Mouse (Mus musculus): ENCODE data around the gene 2210408I21Rik. TPM values are rescaled to one million over a fixed set of nuclear protein-coding genes. Genes with fewer than 3 reads are reported as not detected.

2210408I21Rik gene
- polyA plus RNA-seq, 1 experiment from 2014 or later, result 9.9 TPM

GRCm38 (mm10) chr13:77295519-77295918 lies 160.2 kb downstream of the 2210408I21Rik start:
- Histone ChIP-seq H3K27me3 (no peaks in the 10 kb centered on the region), H3K4me3 (replicated peaks) (no peak overlapping the region), H3K9me3 (no peaks in the 10 kb centered on the region), H3K4me2 (replicated peaks) (no peak overlapping the region), H3K9ac (replicated peaks) (no peak overlapping the region), H3K36me3 (no peaks in the 10 kb centered on the region), H3K27ac (no peak overlapping the region), H3K4me1 (replicated peaks) (no peaks in the 10 kb centered on the region)
- no peak for ATAC-seq
- WGBS, result 88% methylated on average over 3 of the region's 3 CpGs

- H3K4me2 ChIP-seq (replicated peaks), result no peak overlapping the region
- WGBS, result 71% methylated on average over 1 of the region's 1 CpGs
- no peaks in the 10 kb centered on the region for H3K4me1 ChIP-seq (replicated peaks)
- no peaks in the 10 kb centered on the region for H3K9me3 ChIP-seq
- H3K9ac ChIP-seq (replicated peaks), result no peak overlapping the region
- no peaks in the 10 kb centered on the region for H3K36me3 ChIP-seq
- no peaks in the 10 kb centered on the region for H3K27me3 ChIP-seq
- ATAC-seq, result no peak
- H3K27ac ChIP-seq, result no peak overlapping the region
- no peak overlapping the region for H3K4me3 ChIP-seq (replicated peaks)
Measured at GRCm38 (mm10) chr13:77324101-77324500, 188.8 kb downstream of the 2210408I21Rik start.

- WGBS, result 82% methylated on average over 5 of the region's 5 CpGs
- Histone ChIP-seq H3K9me3 (no peaks in the 10 kb centered on the region), H3K4me2 (replicated peaks) (no peak overlapping the region), H3K27me3 (no peaks in the 10 kb centered on the region), H3K36me3 (no peaks in the 10 kb centered on the region), H3K4me1 (replicated peaks) (no peaks in the 10 kb centered on the region), H3K27ac (no peak overlapping the region), H3K4me3 (replicated peaks) (no peak overlapping the region), H3K9ac (replicated peaks) (no peak overlapping the region)
- no peak for ATAC-seq
Measured at GRCm38 (mm10) chr13:77326174-77326959, 191.0 kb downstream of the 2210408I21Rik start.

- H3K4me1 ChIP-seq (replicated peaks), result no peaks in the 10 kb centered on the region
- H3K27ac ChIP-seq, result no peak overlapping the region
- ATAC-seq, result no peak
- no peaks in the 10 kb centered on the region for H3K27me3 ChIP-seq
- no peaks in the 10 kb centered on the region for H3K36me3 ChIP-seq
- no peak overlapping the region for H3K4me3 ChIP-seq (replicated peaks)
- H3K9me3 ChIP-seq, result no peaks in the 10 kb centered on the region
- 84% methylated on average over 2 of the region's 2 CpGs for WGBS
- H3K4me2 ChIP-seq (replicated peaks), result no peak overlapping the region
- no peak overlapping the region for H3K9ac ChIP-seq (replicated peaks)
Measured at GRCm38 (mm10) chr13:77342097-77342496, 206.8 kb downstream of the 2210408I21Rik start.

GRCm38 (mm10) chr13:77385448-77385970 lies 250.2 kb downstream of the 2210408I21Rik start:
- Histone ChIP-seq H3K9ac (replicated peaks) (no peak overlapping the region), H3K4me2 (replicated peaks) (no peak overlapping the region), H3K36me3 (no peaks in the 10 kb centered on the region), H3K9me3 (no peaks in the 10 kb centered on the region), H3K4me3 (replicated peaks) (no peak overlapping the region), H3K4me1 (replicated peaks) (no peaks in the 10 kb centered on the region), H3K27ac (no peak overlapping the region), H3K27me3 (no peaks in the 10 kb centered on the region)
- no peak for ATAC-seq
- WGBS, result 77% methylated on average over 3 of the region's 3 CpGs

- Histone ChIP-seq H3K4me2 (replicated peaks) (no peak overlapping the region), H3K9me3 (no peaks in the 10 kb centered on the region), H3K4me3 (replicated peaks) (no peak overlapping the region), H3K9ac (replicated peaks) (no peak overlapping the region), H3K36me3 (no peaks in the 10 kb centered on the region), H3K4me1 (replicated peaks) (no peaks in the 10 kb centered on the region), H3K27me3 (no peaks in the 10 kb centered on the region), H3K27ac (no peak overlapping the region)
- WGBS, result 82% methylated on average over 4 of the region's 4 CpGs
- ATAC-seq, result no peak
Measured at GRCm38 (mm10) chr13:77386001-77386400, 250.7 kb downstream of the 2210408I21Rik start.

GRCm38 (mm10) chr13:77388148-77388547 lies 252.8 kb downstream of the 2210408I21Rik start:
- Histone ChIP-seq H3K27ac (no peak overlapping the region), H3K9me3 (no peaks in the 10 kb centered on the region), H3K9ac (replicated peaks) (no peak overlapping the region), H3K4me1 (replicated peaks) (no peaks in the 10 kb centered on the region), H3K36me3 (no peaks in the 10 kb centered on the region), H3K27me3 (no peaks in the 10 kb centered on the region), H3K4me3 (replicated peaks) (no peak overlapping the region), H3K4me2 (replicated peaks) (no peak overlapping the region)
- ATAC-seq, result no peak
- WGBS, result 42% methylated on average over 4 of the region's 4 CpGs

- Histone ChIP-seq H3K36me3 (no peaks in the 10 kb centered on the region), H3K9me3 (no peaks in the 10 kb centered on the region), H3K4me1 (replicated peaks) (no peaks in the 10 kb centered on the region), H3K9ac (replicated peaks) (no peak overlapping the region), H3K4me2 (replicated peaks) (no peak overlapping the region), H3K27me3 (no peaks in the 10 kb centered on the region), H3K4me3 (replicated peaks) (no peak overlapping the region), H3K27ac (no peak overlapping the region)
- ATAC-seq, result no peak
Measured at GRCm38 (mm10) chr13:77389209-77389608, 253.9 kb downstream of the 2210408I21Rik start.

- peak; percentile 62 for ATAC-seq
- Histone ChIP-seq H3K9ac (replicated peaks) (no peak overlapping the region), H3K36me3 (no peaks in the 10 kb centered on the region), H3K4me3 (replicated peaks) (no peak overlapping the region), H3K4me2 (replicated peaks) (no peak overlapping the region), H3K27ac (peak overlapping the region; percentile 62; the same call in 1 of the 2 replicates), H3K4me1 (replicated peaks) (peaks cover 13% of the 10 kb centered on the region), H3K27me3 (no peaks in the 10 kb centered on the region), H3K9me3 (no peaks in the 10 kb centered on the region)
- 48% methylated on average over 2 of the region's 2 CpGs for WGBS
Measured at GRCm38 (mm10) chr13:77396374-77396773, 261.0 kb downstream of the 2210408I21Rik start.

- Histone ChIP-seq H3K36me3 (no peaks in the 10 kb centered on the region), H3K9ac (replicated peaks) (no peak overlapping the region), H3K4me1 (replicated peaks) (peaks cover 13% of the 10 kb centered on the region), H3K4me3 (replicated peaks) (no peak overlapping the region), H3K4me2 (replicated peaks) (peak overlapping the region; percentile 27; the same call in 1 of the 2 replicates), H3K27me3 (no peaks in the 10 kb centered on the region), H3K9me3 (no peaks in the 10 kb centered on the region), H3K27ac (peak overlapping the region; percentile 73)
- ATAC-seq, result peak; percentile 87
- WGBS, result 22% methylated on average over 5 of the region's 5 CpGs
Measured at GRCm38 (mm10) chr13:77396981-77397380, 261.6 kb downstream of the 2210408I21Rik start.

- no peak overlapping the region for H3K4me3 ChIP-seq (replicated peaks)
- no peak overlapping the region for H3K4me2 ChIP-seq (replicated peaks)
- H3K9ac ChIP-seq (replicated peaks), result no peak overlapping the region
- H3K27ac ChIP-seq, result peak overlapping the region; percentile 73
- H3K9me3 ChIP-seq, result no peaks in the 10 kb centered on the region
- H3K4me1 ChIP-seq (replicated peaks), result peaks cover 13% of the 10 kb centered on the region
- no peaks in the 10 kb centered on the region for H3K27me3 ChIP-seq
- WGBS, result 73% methylated on average over 7 of the region's 7 CpGs
- ATAC-seq, result no peak
- no peaks in the 10 kb centered on the region for H3K36me3 ChIP-seq
Measured at GRCm38 (mm10) chr13:77397646-77398045, 262.3 kb downstream of the 2210408I21Rik start.

GRCm38 (mm10) chr13:77398477-77398876 lies 263.1 kb downstream of the 2210408I21Rik start:
- Histone ChIP-seq H3K36me3 (no peaks in the 10 kb centered on the region), H3K27me3 (no peaks in the 10 kb centered on the region), H3K9me3 (no peaks in the 10 kb centered on the region), H3K4me3 (replicated peaks) (no peak overlapping the region), H3K4me2 (replicated peaks) (no peak overlapping the region), H3K27ac (no peak overlapping the region), H3K4me1 (replicated peaks) (peaks cover 13% of the 10 kb centered on the region), H3K9ac (replicated peaks) (no peak overlapping the region)
- no peak for ATAC-seq
- 85% methylated on average over 3 of the region's 3 CpGs for WGBS

Measured in midbrain, embryonic 13.5 days (tissue).